Mouse (Mus musculus): Measurements from ENCODE around the gene Ypel3. TPM values are rescaled to one million over a fixed set of nuclear protein-coding genes. Genes with fewer than 3 reads are reported as not detected.

Gene Ypel3
- polyA plus RNA-seq, 1 experiment: 545 TPM

DNA sequence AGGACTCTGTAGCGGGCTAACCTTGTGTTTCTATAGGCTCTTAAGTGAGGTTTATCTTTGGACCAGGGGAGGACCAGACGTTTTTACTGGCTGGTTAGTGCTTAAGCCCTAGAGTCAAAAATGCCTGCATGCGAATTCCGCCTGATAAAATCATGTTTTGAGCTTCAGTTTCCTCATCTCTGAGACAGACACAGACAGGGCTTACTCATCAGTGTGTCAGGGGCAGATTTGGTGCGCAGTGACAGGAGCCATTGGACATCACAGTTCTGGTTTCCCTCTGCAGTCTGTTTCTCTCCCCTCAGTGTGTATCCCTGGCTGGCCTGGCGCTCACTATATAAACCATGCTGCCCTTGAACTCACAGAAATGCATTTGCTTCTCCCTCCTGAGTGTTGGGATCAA, 26.4 kb downstream of the Ypel3 start:
- no peaks in the 10 kb centered on the region; the same call in 1 of the 2 replicates for H3K4me1 ChIP-seq (ENCODE audit: control insufficient read depth, insufficient read depth, low read length)
- TF ChIP-seq CTCF (IDR thresholded peaks at IDR 0.05; ENCODE audit: extremely low read depth, insufficient read depth, low read length) (no peak), POLR2A (IDR thresholded peaks at IDR 0.05; ENCODE audit: extremely low read depth, insufficient read depth, low read length) (no peak)
- H3K27ac ChIP-seq (ENCODE audit: insufficient read depth, low read length): no peak overlapping the region
- no peak overlapping the region for H3K4me3 ChIP-seq (ENCODE audit: insufficient read depth, low read length)

DNA sequence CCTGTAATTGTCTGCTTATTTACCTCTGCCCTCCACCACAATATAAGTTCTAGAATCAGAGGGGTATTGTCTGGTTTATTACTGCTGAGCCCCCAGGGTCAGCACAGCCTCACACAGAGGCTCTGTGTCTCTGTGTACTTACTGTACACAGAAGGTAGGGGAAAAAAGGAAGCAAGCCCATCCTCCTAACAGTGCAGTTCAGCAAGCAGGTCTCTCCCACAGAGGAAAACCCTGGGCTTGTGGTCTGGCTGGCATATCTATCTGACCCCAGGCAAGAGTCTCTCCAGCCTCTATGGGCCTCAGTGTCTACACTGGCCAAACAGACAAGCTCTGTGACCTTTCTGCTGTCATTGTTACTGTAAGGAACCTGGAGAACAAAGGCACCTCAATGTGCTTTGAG, 27.0 kb downstream of the Ypel3 start:
- TF ChIP-seq CTCF (IDR thresholded peaks at IDR 0.05; ENCODE audit: extremely low read depth, insufficient read depth, low read length): no peak
- no peak for TF ChIP-seq POLR2A (IDR thresholded peaks at IDR 0.05; ENCODE audit: extremely low read depth, insufficient read depth, low read length)
- Histone ChIP-seq H3K27ac (ENCODE audit: insufficient read depth, low read length) (no peak overlapping the region), H3K4me3 (ENCODE audit: insufficient read depth, low read length) (no peak overlapping the region), H3K4me1 (ENCODE audit: control insufficient read depth, insufficient read depth, low read length) (no peaks in the 10 kb centered on the region; the same call in 1 of the 2 replicates)

DNA sequence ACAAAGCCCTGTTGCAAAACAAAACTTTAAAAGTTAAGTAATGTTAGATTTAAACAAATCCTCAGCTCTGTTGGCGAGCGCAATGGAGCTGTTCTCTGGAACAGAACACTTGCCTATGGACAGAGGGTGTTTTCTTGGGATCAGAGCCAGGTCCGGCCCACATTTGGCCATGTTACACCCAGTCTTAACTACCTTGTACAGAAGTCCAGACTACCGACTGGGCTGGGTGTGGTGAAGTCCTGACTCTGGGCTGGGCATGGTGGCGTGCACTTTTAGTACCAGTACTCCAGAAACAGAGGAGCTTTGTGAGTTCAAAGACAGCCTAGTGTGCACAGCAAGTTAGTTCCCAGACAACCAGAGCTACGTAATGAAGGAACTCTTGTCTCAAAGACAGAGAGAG, 30.2 kb downstream of the Ypel3 start:
- peaks cover 2% of the 10 kb centered on the region; the same call in 1 of the 2 replicates for H3K4me1 ChIP-seq (ENCODE audit: control insufficient read depth, insufficient read depth, low read length)
- TF ChIP-seq POLR2A (IDR thresholded peaks at IDR 0.05; ENCODE audit: extremely low read depth, insufficient read depth, low read length) (no peak), CTCF (IDR thresholded peaks at IDR 0.05; ENCODE audit: extremely low read depth, insufficient read depth, low read length) (no peak)
- no peak overlapping the region for H3K4me3 ChIP-seq (ENCODE audit: insufficient read depth, low read length)
- H3K27ac ChIP-seq (ENCODE audit: insufficient read depth, low read length): no peak overlapping the region

- H3K4me1 ChIP-seq (ENCODE audit: control insufficient read depth, insufficient read depth, low read length): peaks cover 2% of the 10 kb centered on the region; the same call in 1 of the 2 replicates
- H3K4me3 ChIP-seq (ENCODE audit: insufficient read depth, low read length): no peak overlapping the region
- H3K27ac ChIP-seq (ENCODE audit: insufficient read depth, low read length): no peak overlapping the region
- TF ChIP-seq POLR2A (IDR thresholded peaks at IDR 0.05; ENCODE audit: extremely low read depth, insufficient read depth, low read length) (no peak), CTCF (IDR thresholded peaks at IDR 0.05; ENCODE audit: extremely low read depth, insufficient read depth, low read length) (no peak)
Observed at GRCm38 (mm10) chr7:126807405-126807804, 30.6 kb downstream of the Ypel3 start.

GRCm38 (mm10) chr7:126808703-126809455, 32.1 kb downstream of the Ypel3 start:
- no peak for TF ChIP-seq POLR2A (IDR thresholded peaks at IDR 0.05; ENCODE audit: extremely low read depth, insufficient read depth, low read length)
- no peak for TF ChIP-seq CTCF (IDR thresholded peaks at IDR 0.05; ENCODE audit: extremely low read depth, insufficient read depth, low read length)
- Histone ChIP-seq H3K4me3 (ENCODE audit: insufficient read depth, low read length) (peak overlapping the region; percentile 46), H3K27ac (ENCODE audit: insufficient read depth, low read length) (no peak overlapping the region), H3K4me1 (ENCODE audit: control insufficient read depth, insufficient read depth, low read length) (peaks cover 2% of the 10 kb centered on the region; the same call in 1 of the 2 replicates)

DNA sequence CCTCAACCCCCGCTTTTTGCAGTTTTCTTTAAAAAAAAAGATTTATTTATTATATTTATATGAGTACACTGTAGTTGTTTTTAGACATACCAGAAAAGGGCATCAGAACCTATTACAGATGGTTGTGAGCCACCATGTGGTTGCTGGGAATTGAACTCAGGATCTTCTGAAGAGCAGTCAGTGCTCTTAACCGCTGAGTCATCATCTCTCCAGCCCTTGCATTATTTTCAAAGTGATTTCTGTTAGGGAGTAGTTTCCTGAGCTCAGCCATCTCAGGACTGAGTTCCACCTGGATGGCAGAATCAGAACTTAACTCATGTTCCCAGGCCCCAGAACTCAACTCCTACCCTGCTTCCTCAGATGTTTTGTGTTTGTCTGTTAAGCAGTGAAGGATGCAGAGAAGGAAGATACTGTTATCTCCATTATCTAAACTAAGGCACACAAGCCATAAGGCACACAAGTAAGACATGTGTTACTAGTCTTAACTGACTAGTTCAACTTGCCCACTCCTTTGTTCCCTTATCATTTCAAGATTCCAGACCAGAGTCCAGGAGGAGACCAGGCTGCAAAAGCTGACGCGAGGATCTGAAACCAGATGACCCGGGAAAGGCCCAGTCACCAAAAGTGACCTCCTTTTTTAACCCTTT, 33.1 kb downstream of the Ypel3 start:
- no peak overlapping the region for H3K27ac ChIP-seq (ENCODE audit: insufficient read depth, low read length)

GRCm38 (mm10) chr7:126815726-126816222, 39.0 kb downstream of the Ypel3 start:
- no peak overlapping the region for H3K4me3 ChIP-seq (ENCODE audit: insufficient read depth, low read length)
- no peak overlapping the region for H3K27ac ChIP-seq (ENCODE audit: insufficient read depth, low read length)
- no peak for TF ChIP-seq CTCF (IDR thresholded peaks at IDR 0.05; ENCODE audit: extremely low read depth, insufficient read depth, low read length)
- no peak for TF ChIP-seq POLR2A (IDR thresholded peaks at IDR 0.05; ENCODE audit: extremely low read depth, insufficient read depth, low read length)
- no peaks in the 10 kb centered on the region for H3K4me1 ChIP-seq (ENCODE audit: control insufficient read depth, insufficient read depth, low read length)

More for the DNA sequence above, 33.1 kb downstream of the Ypel3 start:
- Histone ChIP-seq H3K4me1 (ENCODE audit: control insufficient read depth, insufficient read depth, low read length) (peaks cover 2% of the 10 kb centered on the region; the same call in 1 of the 2 replicates), H3K4me3 (ENCODE audit: insufficient read depth, low read length) (no peak overlapping the region; the same call in 1 of the 2 replicates)
- TF ChIP-seq CTCF (IDR thresholded peaks at IDR 0.05; ENCODE audit: extremely low read depth, insufficient read depth, low read length): no peak
- no peak for TF ChIP-seq POLR2A (IDR thresholded peaks at IDR 0.05; ENCODE audit: extremely low read depth, insufficient read depth, low read length)

DNA sequence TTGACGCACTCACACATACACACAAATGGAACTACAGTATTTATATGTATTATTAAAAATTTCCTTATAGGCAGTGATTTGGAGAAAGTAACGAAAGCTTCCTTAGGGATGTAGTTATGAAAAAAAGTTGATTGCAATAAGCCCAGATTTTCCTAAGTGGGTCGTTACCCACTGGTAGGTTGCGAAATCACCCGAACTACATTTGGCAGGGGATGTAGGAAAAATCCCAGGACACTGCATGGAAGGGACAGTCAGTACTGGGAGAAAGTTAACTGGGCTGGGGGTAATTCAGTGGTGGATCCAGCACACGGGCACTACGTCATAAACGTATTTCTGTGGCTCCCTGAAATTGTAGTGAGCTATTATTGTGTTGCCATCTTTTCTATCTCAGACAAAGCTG, 39.7 kb downstream of the Ypel3 start:
- Histone ChIP-seq H3K4me3 (ENCODE audit: insufficient read depth, low read length) (no peak overlapping the region), H3K4me1 (ENCODE audit: control insufficient read depth, insufficient read depth, low read length) (no peaks in the 10 kb centered on the region), H3K27ac (ENCODE audit: insufficient read depth, low read length) (no peak overlapping the region)
- no peak for TF ChIP-seq POLR2A (IDR thresholded peaks at IDR 0.05; ENCODE audit: extremely low read depth, insufficient read depth, low read length)
- no peak for TF ChIP-seq CTCF (IDR thresholded peaks at IDR 0.05; ENCODE audit: extremely low read depth, insufficient read depth, low read length)

- H3K27ac ChIP-seq (ENCODE audit: insufficient read depth, low read length): no peak overlapping the region
- no peak for TF ChIP-seq CTCF (IDR thresholded peaks at IDR 0.05; ENCODE audit: extremely low read depth, insufficient read depth, low read length)
- TF ChIP-seq POLR2A (IDR thresholded peaks at IDR 0.05; ENCODE audit: extremely low read depth, insufficient read depth, low read length): no peak
Observed at GRCm38 (mm10) chr7:126817595-126817994, 40.8 kb downstream of the Ypel3 start.

More at GRCm38 (mm10) chr7:126817595-126817994, 40.8 kb downstream of the Ypel3 start:
- Histone ChIP-seq H3K4me3 (ENCODE audit: insufficient read depth, low read length) (no peak overlapping the region), H3K4me1 (ENCODE audit: control insufficient read depth, insufficient read depth, low read length) (0 out of 2 replicates have a peak, but pooled peaks cover 1% of the 10 kb centered on the region)
